Comparison of ENCODE assay signal across 18 mouse cellular contexts in the genomic region with DNA sequence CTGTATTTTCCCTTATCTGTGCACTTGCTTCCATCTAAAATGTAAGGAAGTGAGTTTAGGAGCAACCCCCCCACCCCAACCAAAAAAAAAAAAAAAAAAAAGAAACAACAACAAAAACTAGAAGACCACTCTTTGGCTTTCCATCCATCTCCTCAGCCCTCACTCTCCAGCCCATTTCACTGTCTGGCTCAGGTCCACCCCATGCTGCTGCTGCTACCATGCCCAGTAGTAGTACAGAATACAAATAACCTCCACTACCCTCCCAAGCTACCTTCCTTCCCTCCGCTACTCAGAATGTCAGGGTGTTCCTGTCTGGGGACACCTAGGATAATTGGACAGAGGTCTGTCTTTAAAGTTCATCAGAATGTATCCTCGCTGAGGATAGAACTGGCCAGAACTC.
DNase-seq lines count a peak whose midpoint lies in the region; ATAC-seq lines count a peak whose summit lies in the region.
"Had no signal": no experiment of that assay in that cellular context is flagged by ENCODE, and none has a peak within 500 bp of the region (broad histone marks: within the 10 kb centered on the region; RNA-seq: fewer than 3 reads in every experiment).

No protein-coding gene starts in this region.

- no peak overlapping the region for H3K9ac ChIP-seq in midbrain, embryonic 11.5 days (ENCODE audit: low read length)
- H3K9ac ChIP-seq in midbrain, embryonic 15.5 days, result no peak overlapping the region
- no peak overlapping the region for H3K9ac ChIP-seq in limb, embryonic 15.5 days
- H3K9ac ChIP-seq: hindbrain, embryonic 15.5 days had no signal

- H3K4me2 ChIP-seq in midbrain, embryonic 11.5 days, result no peak overlapping the region
- H3K4me2 ChIP-seq in midbrain, embryonic 15.5 days, result no peak overlapping the region
- no peak overlapping the region for H3K4me2 ChIP-seq in limb, embryonic 15.5 days

- no peak overlapping the region for H3K27ac ChIP-seq in midbrain, embryonic 11.5 days (ENCODE audit: low read depth, low read length)
- H3K27ac ChIP-seq in midbrain, embryonic 15.5 days, result no peak overlapping the region
- H3K27ac ChIP-seq in limb, embryonic 10.5 days, result peak overlapping the region; percentile 97
- H3K27ac ChIP-seq in limb, embryonic 15.5 days, result peak overlapping the region; percentile 44; the same call in 1 of the 2 replicates
- H3K27ac ChIP-seq: forebrain, embryonic 13.5 days; midbrain, embryonic 12.5 days had no signal

- H3K36me3 ChIP-seq in midbrain, embryonic 11.5 days (ENCODE audit: control insufficient read depth, insufficient read depth, low read length), result no peaks in the 10 kb centered on the region
- H3K36me3 ChIP-seq in midbrain, embryonic 15.5 days (replicated peaks), result no peaks in the 10 kb centered on the region
- H3K36me3 ChIP-seq in limb, embryonic 10.5 days, result no peaks in the 10 kb centered on the region
- H3K36me3 ChIP-seq in limb, embryonic 15.5 days, result no peaks in the 10 kb centered on the region
- H3K36me3 ChIP-seq: G1E; hindbrain, embryonic 10.5 days; hindbrain, embryonic 15.5 days; midbrain, embryonic 12.5 days had no signal

- no peak for ATAC-seq in midbrain, embryonic 11.5 days (ENCODE audit: low FRiP score)
- ATAC-seq in midbrain, embryonic 15.5 days (replicated peaks), result no peak
- no peak for ATAC-seq in limb, embryonic 15.5 days (ENCODE audit: insufficient number of reproducible peaks, low FRiP score, low TSS enrichment, low read depth)
- ATAC-seq: inflammation-experienced regulatory T-cells, adult 6 months; Patski had no signal

- no peak overlapping the region for H3K4me3 ChIP-seq in midbrain, embryonic 11.5 days (ENCODE audit: low read depth, low read length)
- no peak overlapping the region for H3K4me3 ChIP-seq in midbrain, embryonic 15.5 days
- H3K4me3 ChIP-seq in limb, embryonic 10.5 days, result no peak overlapping the region
- H3K4me3 ChIP-seq in limb, embryonic 15.5 days, result no peak overlapping the region
- H3K4me3 ChIP-seq: erythroblast, embryonic 14.5 days; forebrain, embryonic 13.5 days; hindbrain, embryonic 15.5 days had no signal

- peak; percentile 35 to 46 for DNase-seq in cerebellum, postnatal 14 days
- DNase-seq in cerebellum, adult 18-20 months, result no peak
- DNase-seq in midbrain, embryonic 11.5 days (ENCODE audit: low spot score, missing footprints), result peak; percentile 51
- no peak for DNase-seq in limb, embryonic 10.5 days (ENCODE audit: low spot score)
- DNase-seq in spleen, postnatal 14 days (ENCODE audit: low spot score in 2 of 2), result no peak
- DNase-seq in spleen, postnatal 36 days (ENCODE audit: low spot score in 2 of 2), result no peak
- DNase-seq: cerebellum, adult 9-10 months; spleen, adult 18-20 months had no signal

- peaks cover 4% of the 10 kb centered on the region; the same call in 1 of the 2 replicates for H3K27me3 ChIP-seq in midbrain, embryonic 11.5 days (ENCODE audit: control insufficient read depth, insufficient read depth, low read length)
- H3K27me3 ChIP-seq in midbrain, embryonic 15.5 days (replicated peaks), result no peaks in the 10 kb centered on the region
- H3K27me3 ChIP-seq in limb, embryonic 10.5 days (ENCODE audit: low read depth, poor library complexity, severe bottlenecking), result no peaks in the 10 kb centered on the region
- no peaks in the 10 kb centered on the region for H3K27me3 ChIP-seq in limb, embryonic 15.5 days
- H3K27me3 ChIP-seq: forebrain, embryonic 13.5 days; hindbrain, embryonic 15.5 days; Patski had no signal

- WGBS in midbrain, embryonic 11.5 days, result 84% methylated on average over 2 of the region's 2 CpGs
- 91% methylated on average over 2 of the region's 2 CpGs for WGBS in midbrain, embryonic 15.5 days
- 82% methylated on average over 2 of the region's 2 CpGs for WGBS in limb, embryonic 10.5 days
- whole genome bisulfite sequencing in limb, embryonic 15.5 days, result 87% methylated on average over 2 of the region's 2 CpGs

- peaks cover 9% of the 10 kb centered on the region for H3K4me1 ChIP-seq in midbrain, embryonic 11.5 days (ENCODE audit: control insufficient read depth, insufficient read depth, low read length)
- peaks cover 15% of the 10 kb centered on the region for H3K4me1 ChIP-seq in midbrain, embryonic 15.5 days
- H3K4me1 ChIP-seq in limb, embryonic 10.5 days, result peaks cover 38% of the 10 kb centered on the region
- peaks cover 27% of the 10 kb centered on the region for H3K4me1 ChIP-seq in limb, embryonic 15.5 days

- no peaks in the 10 kb centered on the region for H3K9me3 ChIP-seq in midbrain, embryonic 11.5 days (ENCODE audit: control insufficient read depth, low read length)
- no peaks in the 10 kb centered on the region for H3K9me3 ChIP-seq in midbrain, embryonic 15.5 days
- H3K9me3 ChIP-seq in limb, embryonic 10.5 days (replicated peaks), result no peaks in the 10 kb centered on the region
- no peaks in the 10 kb centered on the region for H3K9me3 ChIP-seq in limb, embryonic 15.5 days
- H3K9me3 ChIP-seq: forebrain, embryonic 13.5 days; G1E; hindbrain, embryonic 10.5 days; hindbrain, embryonic 15.5 days; midbrain, embryonic 12.5 days had no signal

Comparison
In these comparisons a context has a peak if more than half of its experiments do, and no peak if none do; other contexts are left out.
1. DNase-seq: peak in cerebellum, postnatal 14 days (2 of 2) and midbrain, embryonic 11.5 days (single experiment); none in cerebellum, adult 18-20 months (0 of 2), limb, embryonic 10.5 days (single experiment), spleen, postnatal 14 days (0 of 2) and spleen, postnatal 36 days (0 of 2).
2. H3K27ac ChIP-seq: peak in limb, embryonic 10.5 days (single experiment) and limb, embryonic 15.5 days (single experiment); none in midbrain, embryonic 11.5 days (single experiment) and midbrain, embryonic 15.5 days (single experiment).